Mouse (Mus musculus) C2C12 (cell line): ENCODE results near the gene Ptpn3. TPM values are rescaled to one million over a fixed set of nuclear protein-coding genes. Genes with fewer than 3 reads are reported as not detected.

Source experiments
- H3K27me3 ChIP-seq: one replicate; pipeline ENCODE4 v1.6.1; 2011; ENCODE audit not compliant: control insufficient read depth, insufficient read depth, insufficient read length
- H3K36me3 ChIP-seq: one replicate; pipeline ENCODE4 v1.6.1; 2011; ENCODE audit not compliant: control insufficient read depth, insufficient read depth
- H3K4me3 ChIP-seq: one replicate; pipeline ENCODE4 v1.5.1; 2011; ENCODE audit warnings: mild to moderate bottlenecking, control low read depth; ENCODE audit not compliant: poor library complexity, insufficient read depth, severe bottlenecking
- H3K79me2 ChIP-seq: one replicate; pipeline ENCODE4 v1.6.1; 2011; ENCODE audit not compliant: control insufficient read depth, insufficient read depth
- H3K79me3 ChIP-seq: one replicate; pipeline ENCODE4 v1.6.1; 2011; ENCODE audit warnings: low read depth, control low read depth
- H3ac ChIP-seq: one replicate; pipeline ENCODE3; 2011; ENCODE audit warnings: low read depth; ENCODE audit not compliant: control insufficient read depth, insufficient read length
- CEBPB ChIP-seq: IDR thresholded peaks from one replicate; pipeline ENCODE4 v1.6.1; 2011; ENCODE audit warnings: low read depth, mild to moderate bottlenecking, control low read depth, moderate library complexity
- CTCF ChIP-seq: IDR thresholded peaks from one replicate; pipeline ENCODE4 v1.5.1; 2011; ENCODE audit not compliant: control insufficient read depth, insufficient read depth, insufficient read length
- FOSL1 ChIP-seq: IDR thresholded peaks from one replicate; pipeline ENCODE4 v1.8.0; 2011; ENCODE audit warnings: mild to moderate bottlenecking, low read length; ENCODE audit not compliant: poor library complexity, insufficient read depth, severe bottlenecking
- MAX ChIP-seq: IDR thresholded peaks from one replicate; pipeline ENCODE4 v1.6.1; 2011; ENCODE audit warnings: mild to moderate bottlenecking, control low read depth
- MYOD1 ChIP-seq: IDR thresholded peaks from one replicate; pipeline ENCODE4 v1.6.1; 2011; ENCODE audit warnings: low read depth; ENCODE audit not compliant: control insufficient read depth, insufficient read length
- MYOG ChIP-seq: IDR thresholded peaks from one replicate; pipeline ENCODE4 v1.6.1; 2011; ENCODE audit not compliant: control insufficient read depth, insufficient read length; ENCODE audit errors: extremely low read depth
- USF1 ChIP-seq: IDR thresholded peaks from one replicate; pipeline ENCODE4 v1.6.1; 2011; ENCODE audit warnings: low read depth, mild to moderate bottlenecking, control low read depth, moderate library complexity
- polyA plus RNA-seq: library from polyadenylated mRNA; unstranded; fragments of >200 nt; fragmentation: generic; extraction: Trizol; gene quantifications from one replicate; pipeline ENCODE4 v1.2.1, GENCODE M21; 2012; ENCODE audit warnings: missing spikeins

Ptpn3 gene
- polyA plus RNA-seq, 1 experiment, result 3.1 TPM

- no peaks in the 10 kb centered on the region for H3K79me3 ChIP-seq
- peak overlapping the region; percentile 14 for H3ac ChIP-seq
- H3K27me3 ChIP-seq, result no peaks in the 10 kb centered on the region
- H3K4me3 ChIP-seq, result no peak overlapping the region
- TF ChIP-seq MYOG (no peak), USF1 (peak; percentile 36), MAX (peak; percentile 68), MYOD1 (peak; percentile 92), FOSL1 (no peak)
- no peaks in the 10 kb centered on the region for H3K36me3 ChIP-seq
- no peaks in the 10 kb centered on the region for H3K79me2 ChIP-seq
Observed at GRCm38 (mm10) chr4:57294971-57295656, 6.5 kb downstream of the Ptpn3 start.

GRCm38 (mm10) chr4:57292670-57293069, 9.0 kb downstream of the Ptpn3 start:
- Histone ChIP-seq H3K79me2 (no peaks in the 10 kb centered on the region), H3K79me3 (peaks cover 1% of the 10 kb centered on the region), H3K27me3 (no peaks in the 10 kb centered on the region), H3K36me3 (no peaks in the 10 kb centered on the region), H3ac (no peak overlapping the region), H3K4me3 (no peak overlapping the region)
- no peak for TF ChIP-seq MYOG
- no peak for TF ChIP-seq MAX
- TF ChIP-seq FOSL1, result no peak
- no peak for TF ChIP-seq MYOD1
- TF ChIP-seq CTCF, result no peak
- TF ChIP-seq CEBPB, result no peak
- TF ChIP-seq USF1, result no peak

GRCm38 (mm10) chr4:57290049-57290448, 11.6 kb downstream of the Ptpn3 start:
- Histone ChIP-seq H3K27me3 (no peaks in the 10 kb centered on the region), H3K36me3 (no peaks in the 10 kb centered on the region), H3K4me3 (no peak overlapping the region), H3K79me3 (peaks cover 1% of the 10 kb centered on the region), H3ac (no peak overlapping the region), H3K79me2 (no peaks in the 10 kb centered on the region)
- TF ChIP-seq FOSL1, result no peak
- no peak for TF ChIP-seq CEBPB
- TF ChIP-seq MYOD1, result no peak
- no peak for TF ChIP-seq MAX
- no peak for TF ChIP-seq CTCF
- TF ChIP-seq USF1, result no peak

GRCm38 (mm10) chr4:57287808-57288207, 13.8 kb downstream of the Ptpn3 start:
- Histone ChIP-seq H3K27me3 (no peaks in the 10 kb centered on the region), H3K36me3 (no peaks in the 10 kb centered on the region), H3ac (no peak overlapping the region), H3K79me3 (peaks cover 1% of the 10 kb centered on the region), H3K79me2 (no peaks in the 10 kb centered on the region), H3K4me3 (no peak overlapping the region)
- peak; percentile 79 for TF ChIP-seq MYOD1
- TF ChIP-seq MAX, result no peak
- TF ChIP-seq MYOG, result no peak
- TF ChIP-seq USF1, result peak; percentile 58

- H3K36me3 ChIP-seq, result no peaks in the 10 kb centered on the region
- H3ac ChIP-seq, result no peak overlapping the region
- H3K79me2 ChIP-seq, result no peaks in the 10 kb centered on the region
- H3K27me3 ChIP-seq, result no peaks in the 10 kb centered on the region
- no peak overlapping the region for H3K4me3 ChIP-seq
- H3K79me3 ChIP-seq, result peaks cover 1% of the 10 kb centered on the region
- TF ChIP-seq MAX (no peak), MYOG (no peak), USF1 (no peak), CEBPB (no peak), CTCF (no peak), MYOD1 (no peak), FOSL1 (no peak)
Observed at GRCm38 (mm10) chr4:57285251-57285650, 16.4 kb downstream of the Ptpn3 start.

- Histone ChIP-seq H3K79me2 (no peaks in the 10 kb centered on the region), H3K27me3 (no peaks in the 10 kb centered on the region), H3K36me3 (no peaks in the 10 kb centered on the region), H3K4me3 (no peak overlapping the region), H3ac (no peak overlapping the region), H3K79me3 (no peaks in the 10 kb centered on the region)
- no peak for TF ChIP-seq CEBPB
- TF ChIP-seq MYOD1, result no peak
- no peak for TF ChIP-seq USF1
Observed at GRCm38 (mm10) chr4:57283189-57283588, 18.4 kb downstream of the Ptpn3 start.
